Mouse (Mus musculus) retina, embryonic 14.5 days (tissue): Measurements from ENCODE around the gene Lyar.
A peak's percentile ranks its signal among the peaks of the same experiment; 100 is the strongest.

ENCODE experiments used
- DNase-seq: peaks from one replicate; pipeline ENCODE4 v3.0.0-alpha.2; 2015; ENCODE audit warnings: low spot score

The Lyar gene

GRCm38 (mm10) chr5:38220328-38220912, at the start of gene Lyar, which contains the start of gene Zbtb49:
Lyar (plus strand) TSS chr5:38220470.
Zbtb49 (minus strand) TSS chr5:38220457.
- peak; percentile 94 for DNase-seq

GRCm38 (mm10) chr5:38173766-38174165, 46.5 kb upstream of the Lyar start:
- no peak for DNase-seq

- DNase-seq = no peak
Measured at GRCm38 (mm10) chr5:38174256-38174912, 45.9 kb upstream of the Lyar start.

GRCm38 (mm10) chr5:38184688-38185285, 35.5 kb upstream of the Lyar start:
- DNase-seq = no peak

GRCm38 (mm10) chr5:38187006-38187405, 33.3 kb upstream of the Lyar start:
- DNase-seq = no peak

- no peak for DNase-seq
Measured at GRCm38 (mm10) chr5:38190907-38191306, 29.4 kb upstream of the Lyar start.

- peak; percentile 3 for DNase-seq
Measured at GRCm38 (mm10) chr5:38194946-38195345, 25.3 kb upstream of the Lyar start.

- no peak for DNase-seq
Measured at GRCm38 (mm10) chr5:38195941-38196340, 24.3 kb upstream of the Lyar start.

- no peak for DNase-seq
Measured at GRCm38 (mm10) chr5:38196821-38197481, 23.3 kb upstream of the Lyar start.

- DNase-seq = peak; percentile 93
Measured at GRCm38 (mm10) chr5:38197482-38197823, 22.8 kb upstream of the Lyar start.

- no peak for DNase-seq
Measured at GRCm38 (mm10) chr5:38199686-38200085, 20.6 kb upstream of the Lyar start.

GRCm38 (mm10) chr5:38205303-38205726, 15.0 kb upstream of the Lyar start:
- peak; percentile 18 for DNase-seq

GRCm38 (mm10) chr5:38208985-38209384, 11.3 kb upstream of the Lyar start:
- no peak for DNase-seq

- DNase-seq = no peak
Measured at GRCm38 (mm10) chr5:38211691-38212090, 8.6 kb upstream of the Lyar start.

GRCm38 (mm10) chr5:38213009-38213408, 7.3 kb upstream of the Lyar start:
- no peak for DNase-seq

- peak; percentile 45 for DNase-seq
Measured at GRCm38 (mm10) chr5:38219771-38220307, 431 bp upstream of the Lyar start.

GRCm38 (mm10) chr5:38235422-38235821, 15.2 kb downstream of the Lyar start:
- DNase-seq = peak; percentile 72

- no peak for DNase-seq
Measured at GRCm38 (mm10) chr5:38236627-38237026, 16.4 kb downstream of the Lyar start.

- DNase-seq = no peak
Measured at GRCm38 (mm10) chr5:38240727-38241472, 20.6 kb downstream of the Lyar start.

GRCm38 (mm10) chr5:38241473-38241834, 21.2 kb downstream of the Lyar start:
- DNase-seq = no peak

- DNase-seq = no peak
Measured at GRCm38 (mm10) chr5:38241966-38242365, 21.7 kb downstream of the Lyar start.

GRCm38 (mm10) chr5:38255195-38255594, 34.9 kb downstream of the Lyar start:
- DNase-seq = no peak
